Mouse (Mus musculus) limb, embryonic 14.5 days (tissue): ENCODE measurements around the gene Cacna2d3. TPM values are rescaled to one million over a fixed set of nuclear protein-coding genes. Genes with fewer than 3 reads are reported as not detected.

Source experiments
- ATAC-seq: fragments of 200-750 bp; cut with Nextera tagmentation; 2 replicates; pipeline ENCODE4 v1.8.0; 2017; ENCODE audit warnings: low read depth, moderate number of reproducible peaks, moderate TSS enrichment; ENCODE audit not compliant: low FRiP score
- DNase-seq: peaks from one replicate; pipeline ENCODE4 v3.0.0-alpha.2; 2015; ENCODE audit warnings: low spot score
- H3K27ac ChIP-seq: fragments of 300-500 bp; sonication (generic); replicated peaks from 2 replicates; pipeline ENCODE4 v1.5.1; 2014; ENCODE audit warnings: low read depth, mild to moderate bottlenecking, low read length, moderate library complexity, mixed read lengths
- H3K27me3 ChIP-seq: fragments of 300-500 bp; sonication (generic); 2 replicates; pipeline ENCODE4 v1.6.1; 2014; ENCODE audit warnings: low read length, mixed read lengths; ENCODE audit not compliant: control insufficient read depth, insufficient read depth
- H3K36me3 ChIP-seq: fragments of 300-500 bp; sonication (generic); 2 replicates; pipeline ENCODE4 v1.6.1; 2014; ENCODE audit warnings: mild to moderate bottlenecking, low read length, moderate library complexity, mixed read lengths; ENCODE audit not compliant: control insufficient read depth, insufficient read depth
- H3K4me1 ChIP-seq: fragments of 300-500 bp; sonication (generic); 2 replicates; pipeline ENCODE4 v1.6.1; 2014; ENCODE audit warnings: antibody characterized with exemption, low read length, mixed read lengths; ENCODE audit not compliant: control insufficient read depth, insufficient read depth
- H3K4me2 ChIP-seq: fragments of 300-500 bp; sonication (generic); replicated peaks from 2 replicates; pipeline ENCODE4 v1.6.1; 2014; ENCODE audit warnings: low read depth, mild to moderate bottlenecking, low read length, moderate library complexity; ENCODE audit not compliant: severe bottlenecking
- H3K4me3 ChIP-seq: fragments of 300-500 bp; sonication (generic); replicated peaks from 2 replicates; pipeline ENCODE4 v1.5.1; 2014; ENCODE audit warnings: low read length
- H3K9ac ChIP-seq: fragments of 300-500 bp; sonication (generic); 2 replicates; pipeline ENCODE4 v1.6.1; 2014; ENCODE audit warnings: mild to moderate bottlenecking, low read depth, low read length, moderate library complexity; ENCODE audit not compliant: severe bottlenecking
- H3K9me3 ChIP-seq: fragments of 300-500 bp; sonication (generic); 2 replicates; pipeline ENCODE4 v1.6.1; 2016; ENCODE audit warnings: low read length; ENCODE audit not compliant: control insufficient read depth
- POLR2A ChIP-seq: fragments of 200-500 bp; IDR thresholded peaks from 2 replicates; pipeline ENCODE4 v1.8.0; 2012; ENCODE audit warnings: inconsistent platforms, mild to moderate bottlenecking, moderate library complexity, borderline replicate concordance; ENCODE audit not compliant: insufficient read depth, insufficient read length; ENCODE audit errors: extremely low read depth
- WGBS: fragments of 180-500 bp; shearing (Covaris S2); extraction: QIAGEN DNeasy Blood & Tissue Kit; methylation state at CpG from one replicate; pipeline ENCODE4 v1.1.7; 2014; 5-methylcytosine and 5-hydroxymethylcytosine counted together
- polyA plus RNA-seq, 2 experiments: library from polyadenylated mRNA; depleted of rRNA in 1 of 2; stranded (reverse) in 1 of 2; unstranded in 1 of 2; fragments of >200 nt; fragmentation: Nextera tagmentation in 1 of 2; extraction: Ambion mirVana in 1 of 2; gene quantifications; 2 replicates each; pipeline versions ENCODE4 v1.2.1 to v1.2.3; 2012 to 2014

Cacna2d3 gene
- polyA plus RNA-seq, 2 experiments = 4.9 to 6.3 TPM

DNA sequence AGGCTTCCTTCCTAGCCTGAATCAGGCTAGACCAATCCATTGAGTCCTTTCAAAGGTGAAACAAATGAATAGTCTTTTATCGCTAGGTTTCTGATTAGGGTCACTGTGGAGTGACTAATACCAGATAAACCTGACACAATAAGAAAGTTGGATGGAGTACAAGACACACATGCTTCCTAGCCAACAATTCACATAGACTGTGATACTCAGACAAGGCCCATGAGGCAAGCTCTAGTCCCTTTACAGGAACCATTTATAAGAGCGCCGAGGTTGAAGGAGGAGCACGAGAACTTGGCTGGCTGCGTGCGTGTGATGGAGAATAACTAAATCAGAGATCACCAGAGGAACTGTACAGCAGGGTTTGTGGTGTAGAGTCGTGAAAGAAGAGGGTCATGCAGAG lies 584.0 kb downstream of the Cacna2d3 start:
- 64% methylated on average over 7 of the region's 7 CpGs for WGBS
- Histone ChIP-seq H3K36me3 (no peaks in the 10 kb centered on the region), H3K9me3 (no peaks in the 10 kb centered on the region), H3K4me3 (no peak overlapping the region), H3K27ac (peak overlapping the region; percentile 33; the same call in 1 of the 2 replicates), H3K27me3 (no peaks in the 10 kb centered on the region), H3K4me1 (peaks cover 26% of the 10 kb centered on the region), H3K4me2 (no peak overlapping the region), H3K9ac (no peak overlapping the region)
- DNase-seq (peak; percentile 54), ATAC-seq (peak; percentile 62)
- no peak for TF ChIP-seq POLR2A

DNA sequence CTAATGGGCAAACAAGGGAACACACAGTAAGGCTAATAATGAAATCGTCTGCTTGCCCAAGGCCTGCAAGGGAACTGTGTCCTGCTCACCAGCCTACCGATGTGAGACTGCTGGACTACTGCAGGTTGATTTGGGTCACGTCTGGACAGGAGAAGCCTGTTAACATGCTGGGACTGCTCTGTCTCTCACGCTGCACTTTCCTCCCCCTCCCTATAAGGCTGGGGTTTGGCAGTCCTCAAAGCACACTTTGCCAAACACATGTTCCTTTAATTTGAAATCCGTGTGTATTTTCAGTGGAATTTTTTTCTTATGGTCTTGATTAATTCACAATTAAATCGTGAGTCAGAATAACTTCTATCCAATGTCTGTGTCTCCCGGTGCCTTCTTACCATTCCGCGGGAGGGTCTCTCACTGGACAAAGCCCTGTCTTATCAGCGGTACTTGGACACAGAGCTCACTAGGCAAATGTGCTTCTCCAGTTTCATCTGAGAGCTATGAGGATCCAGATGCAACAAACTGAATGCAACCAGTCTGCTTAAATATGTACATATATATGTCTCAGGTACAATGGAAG lies 584.6 kb downstream of the Cacna2d3 start:
- H3K9ac ChIP-seq = no peak overlapping the region
- TF ChIP-seq POLR2A = no peak
- peaks cover 26% of the 10 kb centered on the region for H3K4me1 ChIP-seq
- no peaks in the 10 kb centered on the region for H3K9me3 ChIP-seq
- WGBS = 37% methylated on average over 10 of the region's 10 CpGs
- H3K4me2 ChIP-seq = no peak overlapping the region
- no peaks in the 10 kb centered on the region for H3K27me3 ChIP-seq
- ATAC-seq (peak; percentile 57; the same call in 1 of the 2 replicates), DNase-seq (peak; percentile 56)
- H3K4me3 ChIP-seq = no peak overlapping the region
- peak overlapping the region; percentile 28; the same call in 1 of the 2 replicates for H3K27ac ChIP-seq
- H3K36me3 ChIP-seq = no peaks in the 10 kb centered on the region

DNA sequence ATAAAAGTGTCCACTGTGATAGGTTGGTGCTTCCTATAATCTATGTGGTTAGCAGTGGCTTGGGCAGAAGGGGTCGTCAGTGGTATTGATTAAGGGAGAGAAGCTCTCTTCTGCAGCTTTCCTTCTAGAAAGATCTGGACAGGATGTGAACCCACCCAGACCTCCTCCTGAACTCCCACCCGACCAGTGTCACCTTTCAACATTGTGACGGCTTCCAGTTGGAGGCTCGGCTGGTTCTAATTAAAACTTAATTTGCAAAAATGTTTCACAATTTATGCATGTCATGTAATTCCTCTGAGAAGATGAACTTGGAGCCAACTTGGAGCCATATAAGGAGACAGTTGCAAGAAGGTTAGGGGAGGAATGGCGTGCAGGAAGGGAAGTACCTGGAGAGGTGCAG lies 586.8 kb downstream of the Cacna2d3 start:
- H3K36me3 ChIP-seq = no peaks in the 10 kb centered on the region
- 48% methylated on average over 5 of the region's 5 CpGs for WGBS
- H3K27me3 ChIP-seq = no peaks in the 10 kb centered on the region
- ATAC-seq = no peak
- no peak for DNase-seq
- H3K4me2 ChIP-seq = no peak overlapping the region
- H3K9ac ChIP-seq = no peak overlapping the region
- no peak overlapping the region for H3K27ac ChIP-seq
- H3K4me1 ChIP-seq = peaks cover 26% of the 10 kb centered on the region
- no peaks in the 10 kb centered on the region for H3K9me3 ChIP-seq
- no peak overlapping the region for H3K4me3 ChIP-seq
- TF ChIP-seq POLR2A = no peak

DNA sequence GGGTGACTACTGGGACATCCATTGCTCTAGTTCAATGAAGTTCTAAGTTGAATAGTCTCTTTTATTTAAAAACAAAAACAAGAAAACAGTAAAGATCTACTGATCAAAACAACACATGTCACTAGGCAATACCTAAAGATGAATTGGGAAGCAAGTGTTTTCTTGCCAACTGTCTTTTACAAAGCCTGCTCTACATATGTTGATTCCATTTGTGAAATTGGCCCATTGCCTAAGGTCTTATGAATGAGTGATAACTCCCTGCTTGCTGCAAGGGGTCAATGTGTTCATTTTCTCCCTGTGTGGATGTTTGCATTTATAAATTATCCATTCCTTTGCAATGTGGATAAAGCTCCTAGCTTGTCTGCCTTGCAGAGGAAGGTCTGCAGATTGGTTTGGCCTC lies 591.2 kb downstream of the Cacna2d3 start:
- Histone ChIP-seq H3K4me2 (no peak overlapping the region), H3K36me3 (no peaks in the 10 kb centered on the region), H3K9ac (no peak overlapping the region), H3K27ac (no peak overlapping the region), H3K4me3 (no peak overlapping the region), H3K27me3 (no peaks in the 10 kb centered on the region), H3K4me1 (peaks cover 5% of the 10 kb centered on the region; the same call in 1 of the 2 replicates), H3K9me3 (no peaks in the 10 kb centered on the region)
- peak; percentile 49 for DNase-seq
- ATAC-seq = no peak
- TF ChIP-seq POLR2A = no peak

DNA sequence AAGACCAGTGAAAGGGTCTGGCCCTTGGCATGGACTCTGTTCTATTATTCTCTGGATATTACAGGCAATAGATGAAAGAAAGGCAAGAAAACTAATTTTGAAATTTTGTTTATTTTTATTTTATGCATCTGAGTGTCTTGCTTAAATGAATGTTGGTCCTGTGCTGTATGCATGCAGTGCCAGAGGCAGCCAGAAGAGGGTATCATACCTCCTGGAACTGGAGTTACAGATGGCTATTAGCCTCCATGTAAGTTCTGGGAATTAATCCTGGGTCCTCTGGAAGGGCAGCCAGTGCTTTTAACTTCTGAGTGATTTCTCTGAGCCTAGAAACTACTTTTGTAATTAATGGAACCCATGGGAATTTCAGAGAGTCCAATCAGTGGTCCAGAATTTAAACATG lies 597.8 kb downstream of the Cacna2d3 start:
- Histone ChIP-seq H3K27ac (no peak overlapping the region), H3K4me3 (no peak overlapping the region), H3K4me2 (no peak overlapping the region), H3K9ac (no peak overlapping the region), H3K36me3 (no peaks in the 10 kb centered on the region), H3K9me3 (0 out of 2 replicates have a peak, but pooled peaks cover 2% of the 10 kb centered on the region), H3K27me3 (no peaks in the 10 kb centered on the region), H3K4me1 (no peaks in the 10 kb centered on the region)
- ATAC-seq (no peak), DNase-seq (no peak)
- no peak for TF ChIP-seq POLR2A
